Mouse (Mus musculus) midbrain, embryonic 11.5 days (tissue): Measurements from ENCODE around the gene Wwox. TPM values are rescaled to one million over a fixed set of nuclear protein-coding genes. Genes with fewer than 3 reads are reported as not detected.

ENCODE experiments used
- ATAC-seq: fragments of 200-750 bp; cut with Nextera tagmentation; 2 replicates; pipeline ENCODE4 v1.8.0; 2017; ENCODE audit warnings: moderate TSS enrichment, moderate library complexity; ENCODE audit not compliant: low FRiP score
- DNase-seq: peaks from one replicate; pipeline ENCODE4 v3.0.0; 2015; ENCODE audit warnings: low spot score; ENCODE audit errors: missing footprints
- H3K27ac ChIP-seq: fragments of 300-500 bp; sonication (generic); 2 replicates; pipeline ENCODE4 v1.5.1; 2014; ENCODE audit warnings: low read depth, low read length
- H3K27me3 ChIP-seq: fragments of 300-500 bp; sonication (generic); 2 replicates; pipeline ENCODE4 v1.6.1; 2014; ENCODE audit warnings: mild to moderate bottlenecking, low read length, moderate library complexity, mixed read lengths; ENCODE audit not compliant: control insufficient read depth, insufficient read depth
- H3K36me3 ChIP-seq: fragments of 300-500 bp; sonication (generic); 2 replicates; pipeline ENCODE4 v1.6.1; 2014; ENCODE audit warnings: mild to moderate bottlenecking, low read length, moderate library complexity, mixed read lengths; ENCODE audit not compliant: control insufficient read depth, insufficient read depth
- H3K4me1 ChIP-seq: fragments of 300-500 bp; sonication (generic); 2 replicates; pipeline ENCODE4 v1.6.1; 2014; ENCODE audit warnings: low read length; ENCODE audit not compliant: control insufficient read depth, insufficient read depth
- H3K4me2 ChIP-seq: fragments of 300-500 bp; sonication (generic); 2 replicates; pipeline ENCODE4 v1.6.1; 2014; ENCODE audit warnings: mild to moderate bottlenecking, moderate library complexity
- H3K4me3 ChIP-seq: fragments of 300-500 bp; sonication (generic); 2 replicates; pipeline ENCODE4 v1.5.1; 2014; ENCODE audit warnings: low read depth, low read length
- H3K9ac ChIP-seq: fragments of 300-500 bp; sonication (generic); 2 replicates; pipeline ENCODE4 v1.6.1; 2014; ENCODE audit warnings: low read length
- H3K9me3 ChIP-seq: fragments of 300-500 bp; sonication (generic); 2 replicates; pipeline ENCODE4 v1.6.1; 2016; ENCODE audit warnings: low read length; ENCODE audit not compliant: control insufficient read depth
- WGBS: fragments of 180-500 bp; shearing (Covaris S2); extraction: QIAGEN DNeasy Blood & Tissue Kit; methylation state at CpG from one replicate; pipeline ENCODE4 v1.1.7; 2014; 5-methylcytosine and 5-hydroxymethylcytosine counted together
- polyA plus RNA-seq: library from polyadenylated mRNA; unstranded; fragments of >200 nt; fragmentation: Nextera tagmentation; extraction: Ambion mirVana; gene quantifications from 2 replicates; pipeline ENCODE4 v1.2.1, GENCODE M21; 2014

Wwox gene
- polyA plus RNA-seq, 1 experiment from 2014 or later: 12.1 TPM

DNA sequence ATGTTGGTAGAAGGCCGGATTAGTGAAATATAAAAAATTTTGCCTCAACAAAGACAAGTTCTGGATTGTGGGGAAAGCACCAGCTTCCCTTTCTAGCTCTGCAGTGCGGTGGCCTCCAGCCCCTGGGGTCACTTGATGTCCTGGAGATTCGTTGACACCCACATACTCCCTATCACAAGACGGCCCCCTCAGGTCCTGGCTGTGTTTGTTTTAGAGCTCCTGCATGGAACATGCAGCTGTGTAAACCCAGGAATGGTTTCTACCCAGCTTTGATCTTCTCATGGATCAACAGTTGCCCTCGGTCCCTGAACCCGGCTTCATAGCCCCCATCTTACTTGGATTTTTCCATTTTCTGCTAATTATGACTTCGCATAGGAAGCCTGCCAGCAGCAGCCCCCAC, 171.6 kb downstream of the Wwox start:
- H3K27me3 ChIP-seq: no peaks in the 10 kb centered on the region
- H3K4me2 ChIP-seq: no peak overlapping the region
- H3K4me1 ChIP-seq: no peaks in the 10 kb centered on the region
- WGBS: 64% methylated on average over 7 of the region's 7 CpGs
- no peak overlapping the region for H3K4me3 ChIP-seq
- ATAC-seq: no peak
- no peak for DNase-seq
- H3K36me3 ChIP-seq: no peaks in the 10 kb centered on the region
- H3K9ac ChIP-seq: no peak overlapping the region
- no peaks in the 10 kb centered on the region for H3K9me3 ChIP-seq
- no peak overlapping the region for H3K27ac ChIP-seq

DNA sequence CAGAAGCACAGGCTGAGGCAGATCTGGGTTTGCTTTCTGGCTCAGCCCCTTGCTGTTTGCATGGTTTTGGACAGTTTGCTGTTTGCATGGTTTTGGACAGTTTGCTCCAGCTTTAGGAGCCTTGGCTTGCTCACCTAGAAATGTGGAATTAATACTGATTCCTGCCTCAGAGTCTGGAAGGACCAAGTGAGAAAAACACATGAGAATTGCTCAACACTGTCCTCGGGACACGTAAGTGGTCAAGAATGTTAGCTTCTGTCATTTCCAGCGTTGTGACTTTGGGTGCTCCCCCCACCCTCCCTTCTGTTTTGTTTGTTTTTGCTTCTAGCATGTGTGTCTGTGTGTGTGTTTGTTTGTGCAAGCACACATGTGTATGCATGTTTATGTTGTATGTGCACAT, 172.6 kb downstream of the Wwox start:
- no peak for DNase-seq
- Histone ChIP-seq H3K4me3 (no peak overlapping the region), H3K27me3 (no peaks in the 10 kb centered on the region), H3K9ac (no peak overlapping the region), H3K4me1 (no peaks in the 10 kb centered on the region), H3K4me2 (no peak overlapping the region), H3K27ac (no peak overlapping the region), H3K9me3 (no peaks in the 10 kb centered on the region), H3K36me3 (no peaks in the 10 kb centered on the region)
- 92% methylated on average over 3 of the region's 3 CpGs for WGBS
- ATAC-seq: no peak

DNA sequence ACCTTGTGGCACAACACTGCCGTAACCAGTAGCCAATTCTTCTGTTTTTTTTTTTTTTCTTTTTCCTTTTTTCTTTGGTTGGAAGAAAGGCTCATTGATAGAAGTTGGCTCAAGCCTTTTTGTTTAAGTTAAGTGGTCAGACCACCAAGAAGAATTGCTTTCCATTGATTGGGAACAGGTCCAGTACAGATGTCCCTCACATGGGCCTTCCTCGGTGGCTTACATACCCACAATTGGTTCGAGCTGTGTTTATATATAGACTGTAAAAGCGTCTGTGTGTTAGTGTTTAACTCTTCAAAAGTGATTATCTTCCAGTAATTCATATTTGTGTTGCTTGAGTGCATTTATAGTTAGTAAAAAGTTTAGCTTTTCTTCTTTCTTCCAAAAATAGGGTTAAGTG, 176.0 kb downstream of the Wwox start:
- 81% methylated on average over 4 of the region's 4 CpGs for WGBS
- DNase-seq: no peak
- ATAC-seq: no peak
- no peak overlapping the region for H3K27ac ChIP-seq
- no peaks in the 10 kb centered on the region for H3K36me3 ChIP-seq
- H3K9me3 ChIP-seq: no peaks in the 10 kb centered on the region
- H3K27me3 ChIP-seq: no peaks in the 10 kb centered on the region
- H3K4me3 ChIP-seq: no peak overlapping the region
- H3K4me2 ChIP-seq: no peak overlapping the region
- H3K9ac ChIP-seq: no peak overlapping the region
- no peaks in the 10 kb centered on the region for H3K4me1 ChIP-seq

DNA sequence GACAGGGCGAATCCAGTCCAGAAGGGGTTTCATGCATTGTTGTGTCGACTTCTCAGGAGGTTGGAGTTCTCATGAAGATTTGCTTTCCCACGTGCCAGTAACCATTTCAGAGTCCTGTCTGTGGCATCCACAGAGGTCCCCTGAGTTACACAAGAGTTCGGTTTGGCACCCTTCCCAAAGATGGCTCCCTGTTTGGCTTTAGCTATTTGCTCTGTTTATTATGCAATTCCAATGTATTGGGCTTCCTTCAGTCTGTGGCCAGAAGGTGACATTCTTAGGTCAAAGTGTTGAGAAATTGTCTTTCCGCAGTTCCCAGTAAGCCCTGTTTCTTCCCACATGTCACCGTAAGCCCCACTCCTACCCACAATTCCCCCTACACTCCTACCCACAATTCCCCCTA, 176.5 kb downstream of the Wwox start:
- no peak overlapping the region for H3K4me2 ChIP-seq
- H3K4me3 ChIP-seq: no peak overlapping the region
- no peak for ATAC-seq
- WGBS: 90% methylated on average over 6 of the region's 6 CpGs
- no peak overlapping the region for H3K9ac ChIP-seq
- no peak overlapping the region for H3K27ac ChIP-seq
- no peaks in the 10 kb centered on the region for H3K27me3 ChIP-seq
- H3K4me1 ChIP-seq: no peaks in the 10 kb centered on the region
- H3K9me3 ChIP-seq: no peaks in the 10 kb centered on the region
- no peak for DNase-seq
- no peaks in the 10 kb centered on the region for H3K36me3 ChIP-seq

DNA sequence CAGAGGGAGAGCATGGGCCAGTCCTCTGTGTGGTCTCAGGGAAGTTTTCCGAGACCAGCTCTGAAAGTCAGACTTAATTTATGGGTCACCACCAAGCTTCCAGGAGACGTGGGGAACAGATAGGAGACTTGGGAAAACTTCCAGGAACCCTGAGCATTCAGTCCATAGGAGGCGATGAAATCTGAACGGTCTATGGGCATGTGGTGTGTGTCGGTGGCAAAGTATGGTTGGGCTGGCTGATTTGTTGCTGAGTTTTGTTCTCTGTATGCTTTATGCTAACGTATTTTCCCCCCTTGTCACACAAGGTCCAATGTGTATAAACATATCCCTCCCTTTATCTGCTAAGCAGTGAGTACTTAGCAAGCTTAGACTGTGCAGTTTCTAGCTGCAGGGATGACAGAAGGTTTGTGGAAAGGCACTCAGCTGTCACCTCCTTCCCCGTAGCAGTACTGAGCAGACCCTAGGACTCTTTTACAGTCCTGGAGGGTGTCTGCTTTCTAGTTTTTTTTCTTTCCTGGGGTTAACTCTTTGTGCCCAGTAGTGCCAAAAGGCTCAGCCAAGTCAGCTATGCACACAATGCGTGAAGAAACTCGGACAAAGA, 179.6 kb downstream of the Wwox start:
- no peaks in the 10 kb centered on the region for H3K9me3 ChIP-seq
- H3K36me3 ChIP-seq: no peaks in the 10 kb centered on the region
- no peak overlapping the region for H3K27ac ChIP-seq
- H3K9ac ChIP-seq: no peak overlapping the region
- H3K4me1 ChIP-seq: no peaks in the 10 kb centered on the region
- H3K27me3 ChIP-seq: no peaks in the 10 kb centered on the region
- ATAC-seq (no peak), DNase-seq (no peak)
- no peak overlapping the region for H3K4me2 ChIP-seq
- H3K4me3 ChIP-seq: no peak overlapping the region
- WGBS: 65% methylated on average over 9 of the region's 9 CpGs

DNA sequence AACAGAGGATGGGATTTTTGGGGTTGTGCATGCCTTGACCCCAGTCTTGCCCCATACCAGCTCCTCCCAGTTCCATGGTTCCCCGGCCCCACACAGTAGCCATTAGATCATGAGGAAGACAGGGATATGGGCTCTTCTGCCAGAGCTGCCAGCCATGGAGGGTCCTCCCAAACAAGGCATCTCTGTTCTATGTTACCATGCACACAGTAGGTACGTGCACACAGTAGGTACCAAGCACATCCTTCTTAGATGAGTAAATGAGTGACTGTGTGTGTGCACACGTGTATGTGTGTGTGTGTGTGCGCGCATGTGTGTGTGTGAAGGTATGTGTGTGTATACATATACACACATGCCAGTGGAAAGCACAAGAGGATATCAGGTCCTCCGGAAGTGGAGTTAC, 185.9 kb downstream of the Wwox start:
- H3K4me3 ChIP-seq: no peak overlapping the region
- H3K27me3 ChIP-seq: no peaks in the 10 kb centered on the region
- DNase-seq (peak; percentile 26), ATAC-seq (no peak)
- H3K9me3 ChIP-seq: no peaks in the 10 kb centered on the region
- no peaks in the 10 kb centered on the region for H3K36me3 ChIP-seq
- H3K27ac ChIP-seq: no peak overlapping the region
- no peaks in the 10 kb centered on the region for H3K4me1 ChIP-seq
- H3K9ac ChIP-seq: no peak overlapping the region
- no peak overlapping the region for H3K4me2 ChIP-seq
- 96% methylated on average over 6 of the region's 6 CpGs for WGBS

DNA sequence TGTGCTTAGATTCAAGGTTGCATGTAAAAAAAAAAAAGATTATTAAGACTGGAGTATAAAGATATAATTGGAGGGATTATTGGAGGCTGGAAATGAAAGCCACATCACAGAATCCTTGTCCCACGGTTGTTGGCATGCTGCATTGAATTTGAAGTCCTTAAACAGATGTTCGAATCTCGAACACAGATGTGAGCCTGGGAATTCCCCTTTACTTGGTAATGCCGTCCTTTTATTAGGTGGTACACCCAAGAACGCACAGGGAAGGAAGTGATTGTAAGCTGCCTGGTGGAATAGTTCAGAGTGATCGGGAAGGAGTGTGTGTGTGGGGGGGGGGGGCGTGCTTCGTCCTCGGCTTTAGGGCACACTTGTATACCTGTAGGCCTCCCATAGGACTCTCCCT, 187.4 kb downstream of the Wwox start:
- no peak overlapping the region for H3K4me3 ChIP-seq
- WGBS: 84% methylated on average over 9 of the region's 9 CpGs
- H3K4me1 ChIP-seq: no peaks in the 10 kb centered on the region
- no peak overlapping the region for H3K27ac ChIP-seq
- ATAC-seq (no peak), DNase-seq (no peak)
- H3K9ac ChIP-seq: no peak overlapping the region
- no peak overlapping the region for H3K4me2 ChIP-seq
- H3K27me3 ChIP-seq: no peaks in the 10 kb centered on the region
- no peaks in the 10 kb centered on the region for H3K36me3 ChIP-seq
- H3K9me3 ChIP-seq: no peaks in the 10 kb centered on the region

DNA sequence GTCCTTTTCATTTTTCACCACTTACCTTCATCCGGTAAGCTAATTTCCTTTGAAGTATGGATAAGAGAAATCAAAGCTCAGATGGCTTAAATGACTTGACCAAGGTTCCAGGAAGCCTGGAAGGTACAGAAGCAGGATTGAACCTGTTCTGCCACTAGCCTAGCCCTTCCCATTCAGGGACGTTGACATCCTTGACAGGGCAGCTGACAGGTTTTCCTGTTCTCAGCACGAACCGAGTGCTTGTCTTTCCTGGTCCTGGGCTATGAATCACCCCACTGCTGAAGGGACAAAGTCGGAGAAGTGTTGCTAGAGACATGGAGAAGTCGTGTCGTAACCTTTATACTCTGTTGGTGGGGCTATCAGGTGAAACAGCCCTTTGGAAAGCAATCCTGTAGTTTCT, 190.3 kb downstream of the Wwox start:
- DNase-seq: peak; percentile 57
- Histone ChIP-seq H3K4me3 (no peak overlapping the region), H3K4me2 (no peak overlapping the region), H3K27me3 (no peaks in the 10 kb centered on the region), H3K9ac (no peak overlapping the region), H3K27ac (no peak overlapping the region), H3K9me3 (no peaks in the 10 kb centered on the region), H3K4me1 (no peaks in the 10 kb centered on the region), H3K36me3 (no peaks in the 10 kb centered on the region)
- 88% methylated on average over 7 of the region's 7 CpGs for whole genome bisulfite sequencing
- no peak for ATAC-seq

DNA sequence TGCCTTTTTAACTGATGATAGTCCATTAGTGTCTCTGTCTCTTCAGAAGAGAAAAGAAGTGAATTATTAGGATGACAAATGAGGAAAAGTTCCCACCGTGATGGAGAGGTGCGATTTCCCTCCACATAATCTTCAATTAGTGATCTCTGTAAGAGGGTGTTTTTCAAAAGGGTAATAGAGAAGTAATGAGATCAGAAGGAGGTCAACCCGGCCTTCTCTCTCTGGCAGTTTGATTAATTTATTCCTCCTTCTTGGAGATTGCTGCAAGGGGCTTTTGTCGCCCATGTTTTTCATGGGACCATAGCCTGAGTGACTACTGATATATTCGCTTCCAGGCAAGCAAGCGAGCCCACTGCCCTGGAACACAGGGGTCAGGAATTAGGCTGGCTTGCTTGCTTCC, 191.6 kb downstream of the Wwox start:
- no peaks in the 10 kb centered on the region for H3K4me1 ChIP-seq
- no peak for ATAC-seq
- H3K4me2 ChIP-seq: no peak overlapping the region
- no peak overlapping the region for H3K4me3 ChIP-seq
- H3K27ac ChIP-seq: no peak overlapping the region
- peak; percentile 53 for DNase-seq
- no peaks in the 10 kb centered on the region for H3K9me3 ChIP-seq
- no peak overlapping the region for H3K9ac ChIP-seq
- no peaks in the 10 kb centered on the region for H3K27me3 ChIP-seq
- WGBS: 59% methylated on average over 6 of the region's 6 CpGs
- H3K36me3 ChIP-seq: no peaks in the 10 kb centered on the region

DNA sequence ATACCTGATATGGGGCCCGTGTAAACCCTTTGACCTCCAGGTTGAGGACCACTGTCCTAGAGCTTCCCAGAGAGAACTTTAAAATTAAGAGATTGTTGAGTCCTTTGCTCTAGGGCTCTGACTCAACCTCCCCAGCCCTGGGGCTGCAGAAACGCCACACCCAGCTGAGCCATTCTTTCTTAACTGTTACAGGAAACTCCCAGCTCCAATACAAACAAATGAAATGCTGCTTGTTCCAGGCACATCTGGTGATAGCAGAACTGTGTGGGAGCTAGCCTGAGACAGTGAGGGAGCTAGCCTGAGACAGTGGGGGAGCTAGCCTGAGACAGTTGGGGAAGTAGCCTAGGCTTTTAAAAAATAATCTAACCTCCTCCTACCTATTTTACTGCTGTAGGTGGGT, 194.7 kb downstream of the Wwox start:
- no peak for ATAC-seq
- WGBS: 89% methylated on average over 2 of the region's 2 CpGs
- H3K9me3 ChIP-seq: no peaks in the 10 kb centered on the region
- H3K4me3 ChIP-seq: no peak overlapping the region
- no peaks in the 10 kb centered on the region for H3K27me3 ChIP-seq
- no peaks in the 10 kb centered on the region for H3K4me1 ChIP-seq
- no peak overlapping the region for H3K4me2 ChIP-seq
- H3K27ac ChIP-seq: no peak overlapping the region
- no peaks in the 10 kb centered on the region for H3K36me3 ChIP-seq
- H3K9ac ChIP-seq: no peak overlapping the region
- no peak for DNase-seq
